Mouse (Mus musculus) testis, postnatal 14 days (tissue): Measurements from ENCODE around the gene Ddx4.
A peak's percentile ranks its signal among the peaks of the same experiment; 100 is the strongest.
"Not testable (repeated sequence)": the region's sequence is repeated elsewhere in the genome, so short reads cannot be mapped to it uniquely, and the experiment has no call there.

Experiments used
- DNase-seq: peaks from one replicate; pipeline ENCODE4 v3.0.0; 2021; ENCODE audit warnings: low spot score

Gene Ddx4

GRCm38 (mm10) chr13:112635174-112635837, 17.0 kb downstream of the Ddx4 start:
- DNase-seq = no peak

GRCm38 (mm10) chr13:112625566-112625965, 26.7 kb downstream of the Ddx4 start:
- DNase-seq = no peak

- no peak for DNase-seq
These were observed 27.7 kb downstream of the Ddx4 start for GRCm38 (mm10) chr13:112624622-112625021.

- DNase-seq = no peak
These were observed 28.6 kb downstream of the Ddx4 start for GRCm38 (mm10) chr13:112623656-112624055.

GRCm38 (mm10) chr13:112621592-112621991, 30.7 kb downstream of the Ddx4 start:
- no peak for DNase-seq

GRCm38 (mm10) chr13:112608606-112609005, 43.7 kb downstream of the Ddx4 start:
- DNase-seq = no peak

GRCm38 (mm10) chr13:112604411-112604810, 47.9 kb downstream of the Ddx4 start:
- no peak for DNase-seq

- DNase-seq = no peak
These were observed 48.4 kb downstream of the Ddx4 start for GRCm38 (mm10) chr13:112603839-112604238.

- DNase-seq = no peak
These were observed 49.7 kb downstream of the Ddx4 start for GRCm38 (mm10) chr13:112602607-112603006.

GRCm38 (mm10) chr13:112594260-112594659, 58.0 kb downstream of the Ddx4 start, which contains the start of gene Il31ra:
Gene Il31ra, minus strand, starts transcription at chr13:112594360.
- not testable (repeated sequence) for DNase-seq

- DNase-seq = no peak
These were observed 62.0 kb downstream of the Ddx4 start for GRCm38 (mm10) chr13:112590254-112590653.

GRCm38 (mm10) chr13:112589625-112590024, 62.6 kb downstream of the Ddx4 start:
- DNase-seq = no peak

- DNase-seq = no peak
These were observed 67.6 kb downstream of the Ddx4 start for GRCm38 (mm10) chr13:112584556-112585237.

- DNase-seq = no peak
These were observed 70.0 kb downstream of the Ddx4 start for GRCm38 (mm10) chr13:112582291-112582690.

- no peak for DNase-seq
These were observed 70.5 kb downstream of the Ddx4 start for GRCm38 (mm10) chr13:112581796-112582195.

- DNase-seq = peak; percentile 15
These were observed 71.5 kb downstream of the Ddx4 start for GRCm38 (mm10) chr13:112580590-112581320.

GRCm38 (mm10) chr13:112578041-112578440, 74.2 kb downstream of the Ddx4 start:
- peak; percentile 98 for DNase-seq

- DNase-seq = no peak
These were observed 78.5 kb downstream of the Ddx4 start for GRCm38 (mm10) chr13:112573800-112574199.

- DNase-seq = no peak
These were observed 81.5 kb downstream of the Ddx4 start for GRCm38 (mm10) chr13:112570768-112571167.

GRCm38 (mm10) chr13:112569606-112570005, 82.7 kb downstream of the Ddx4 start:
- no peak for DNase-seq

- no peak for DNase-seq
These were observed 91.6 kb downstream of the Ddx4 start for GRCm38 (mm10) chr13:112560554-112561138.

GRCm38 (mm10) chr13:112556501-112556900, 95.8 kb downstream of the Ddx4 start:
- DNase-seq = no peak

GRCm38 (mm10) chr13:112553304-112553703, 99.0 kb downstream of the Ddx4 start:
- DNase-seq = no peak
